Mouse (Mus musculus) forebrain, embryonic 15.5 days (tissue): ENCODE measurements at regions not wholly inside any gene's neighbourhood (a gene's known extent, or its start where the extent isn't known, plus 50 kb on each side); places are given as distances from the start of the nearest gene placed in this dataset.

Source experiments
- ATAC-seq: fragments of 200-750 bp; cut with Nextera tagmentation; replicated peaks from 2 replicates; pipeline ENCODE4 v1.8.0; 2017; ENCODE audit warnings: mild to moderate bottlenecking, moderate TSS enrichment, moderate library complexity
- H3K27ac ChIP-seq: fragments of 300-500 bp; sonication (generic); replicated peaks from 2 replicates; pipeline ENCODE4 v1.5.1; 2015; ENCODE audit warnings: mild to moderate bottlenecking, inconsistent platforms
- H3K27me3 ChIP-seq: fragments of 300-500 bp; sonication (generic); 2 replicates; pipeline ENCODE4 v1.6.1; 2015; ENCODE audit warnings: inconsistent platforms
- H3K36me3 ChIP-seq: fragments of 300-500 bp; sonication (generic); 2 replicates; pipeline ENCODE4 v1.6.1; 2015; ENCODE audit warnings: mild to moderate bottlenecking, inconsistent platforms
- H3K4me1 ChIP-seq: fragments of 300-500 bp; sonication (generic); 2 replicates; pipeline ENCODE4 v1.6.1; 2015; ENCODE audit warnings: inconsistent platforms
- H3K4me2 ChIP-seq: fragments of 300-500 bp; sonication (generic); replicated peaks from 2 replicates; pipeline ENCODE4 v1.6.1; 2015; ENCODE audit warnings: mild to moderate bottlenecking, inconsistent platforms
- H3K4me3 ChIP-seq: fragments of 300-500 bp; sonication (generic); 2 replicates; pipeline ENCODE4 v1.5.1; 2015; ENCODE audit warnings: mild to moderate bottlenecking, inconsistent platforms
- H3K9ac ChIP-seq: fragments of 300-500 bp; sonication (generic); replicated peaks from 2 replicates; pipeline ENCODE4 v1.6.1; 2015; ENCODE audit warnings: mild to moderate bottlenecking, inconsistent platforms
- H3K9me3 ChIP-seq: fragments of 300-500 bp; sonication (generic); 2 replicates; pipeline ENCODE4 v1.6.1; 2016; ENCODE audit warnings: inconsistent platforms
- WGBS: fragments of 180-500 bp; shearing (Covaris S2); methylation state at CpG from one replicate; pipeline ENCODE4 v1.1.7; 2015; ENCODE audit warnings: mixed read lengths; 5-methylcytosine and 5-hydroxymethylcytosine counted together

DNA sequence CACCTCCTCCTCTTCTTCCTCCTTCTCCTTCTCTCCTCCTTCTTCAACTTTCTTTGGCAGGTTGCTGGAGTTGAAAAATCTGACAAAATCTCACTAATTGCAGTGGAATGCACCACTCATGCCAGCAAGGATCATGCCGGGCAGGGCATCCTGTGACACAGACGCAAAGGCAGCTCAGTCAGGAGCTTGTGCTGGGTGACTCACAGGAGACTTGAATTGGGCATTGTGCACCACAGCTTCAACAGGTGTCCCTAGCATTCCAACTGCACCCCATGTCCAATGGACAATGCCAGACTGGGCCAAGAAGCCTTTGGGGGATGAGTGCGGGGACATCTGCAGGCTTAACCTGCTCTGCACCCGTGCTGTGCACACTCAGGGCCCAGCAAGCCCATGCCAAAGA lies 104.2 kb upstream of the Runx1 start:
- Histone ChIP-seq H3K4me2 (no peak overlapping the region), H3K9ac (no peak overlapping the region), H3K27ac (no peak overlapping the region), H3K4me1 (no peaks in the 10 kb centered on the region), H3K27me3 (no peaks in the 10 kb centered on the region), H3K36me3 (no peaks in the 10 kb centered on the region), H3K4me3 (no peak overlapping the region), H3K9me3 (no peaks in the 10 kb centered on the region)
- WGBS, result 85% methylated on average over 4 of the region's 4 CpGs
- ATAC-seq, result no peak

DNA sequence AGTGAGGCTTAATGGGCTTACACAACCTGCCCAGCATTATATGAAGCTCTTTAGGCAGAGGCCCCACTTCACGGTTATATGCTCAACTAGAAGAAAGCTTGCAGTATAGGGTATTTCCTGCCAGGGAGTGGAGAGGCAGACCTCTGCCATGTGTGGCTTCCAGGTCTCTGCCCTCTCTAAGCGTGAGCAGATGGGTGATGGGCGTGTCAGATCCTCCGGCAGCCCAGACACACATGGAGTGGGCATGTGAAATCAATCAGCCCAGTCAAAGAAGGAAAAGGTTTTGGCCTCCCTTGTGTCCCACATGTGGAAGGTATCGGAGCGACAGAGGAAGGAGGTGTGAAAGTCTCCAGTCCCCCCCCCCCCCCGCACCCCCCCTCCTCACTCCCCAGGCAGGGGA lies 102.3 kb upstream of the Runx1 start:
- no peak for ATAC-seq
- no peaks in the 10 kb centered on the region for H3K4me1 ChIP-seq
- no peaks in the 10 kb centered on the region for H3K9me3 ChIP-seq
- no peak overlapping the region for H3K4me2 ChIP-seq
- no peak overlapping the region for H3K9ac ChIP-seq
- H3K36me3 ChIP-seq, result no peaks in the 10 kb centered on the region
- no peak overlapping the region for H3K27ac ChIP-seq
- H3K27me3 ChIP-seq, result no peaks in the 10 kb centered on the region
- WGBS, result 78% methylated on average over 7 of the region's 7 CpGs
- no peak overlapping the region for H3K4me3 ChIP-seq

DNA sequence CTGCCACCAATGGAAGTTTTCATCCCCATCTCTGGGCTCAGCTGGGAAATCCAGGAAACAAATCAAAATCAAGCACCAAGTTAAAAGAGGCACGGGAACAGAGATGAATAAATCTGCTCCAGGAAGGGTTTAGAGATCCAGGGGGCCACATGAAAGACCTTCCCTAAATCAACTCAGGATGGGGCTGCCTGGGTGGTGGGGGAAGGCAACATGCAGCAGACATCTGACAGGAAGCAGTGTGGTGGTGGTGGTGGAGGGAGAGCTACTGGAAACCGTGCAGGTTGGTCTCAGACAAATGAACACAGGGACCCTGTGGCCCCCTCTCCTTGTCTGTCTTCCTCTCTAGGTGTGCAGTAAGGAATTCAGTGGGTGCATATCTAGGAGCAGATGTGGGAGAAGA lies 101.7 kb upstream of the Runx1 start:
- Histone ChIP-seq H3K36me3 (no peaks in the 10 kb centered on the region), H3K4me3 (no peak overlapping the region), H3K27me3 (no peaks in the 10 kb centered on the region), H3K9ac (no peak overlapping the region), H3K4me2 (no peak overlapping the region), H3K4me1 (no peaks in the 10 kb centered on the region), H3K27ac (no peak overlapping the region), H3K9me3 (no peaks in the 10 kb centered on the region)
- ATAC-seq, result no peak
- 51% methylated on average over 2 of the region's 2 CpGs for WGBS

DNA sequence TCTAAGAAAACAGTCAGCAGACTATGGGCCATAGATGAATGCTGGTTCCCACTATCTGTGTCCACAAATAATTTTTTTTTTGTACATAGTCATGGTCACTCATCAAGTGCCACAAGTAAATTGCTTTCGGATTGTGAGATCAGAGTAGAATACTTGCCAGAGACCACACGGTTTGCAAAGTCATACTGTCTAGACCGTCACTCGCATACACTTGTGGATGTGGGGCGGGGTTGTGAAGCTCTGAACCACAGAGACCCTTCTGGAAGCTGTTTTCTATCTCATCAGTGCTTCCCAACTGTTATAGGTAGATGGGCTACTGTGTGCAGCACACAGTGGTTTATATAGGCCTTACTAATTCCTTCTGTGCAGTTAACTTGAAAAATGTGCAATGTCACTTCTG lies 100.9 kb upstream of the Runx1 start:
- Histone ChIP-seq H3K4me1 (no peaks in the 10 kb centered on the region), H3K27me3 (no peaks in the 10 kb centered on the region), H3K27ac (no peak overlapping the region), H3K36me3 (no peaks in the 10 kb centered on the region), H3K9me3 (no peaks in the 10 kb centered on the region), H3K4me2 (no peak overlapping the region), H3K9ac (no peak overlapping the region), H3K4me3 (no peak overlapping the region)
- WGBS, result 93% methylated on average over 5 of the region's 5 CpGs
- ATAC-seq, result no peak

DNA sequence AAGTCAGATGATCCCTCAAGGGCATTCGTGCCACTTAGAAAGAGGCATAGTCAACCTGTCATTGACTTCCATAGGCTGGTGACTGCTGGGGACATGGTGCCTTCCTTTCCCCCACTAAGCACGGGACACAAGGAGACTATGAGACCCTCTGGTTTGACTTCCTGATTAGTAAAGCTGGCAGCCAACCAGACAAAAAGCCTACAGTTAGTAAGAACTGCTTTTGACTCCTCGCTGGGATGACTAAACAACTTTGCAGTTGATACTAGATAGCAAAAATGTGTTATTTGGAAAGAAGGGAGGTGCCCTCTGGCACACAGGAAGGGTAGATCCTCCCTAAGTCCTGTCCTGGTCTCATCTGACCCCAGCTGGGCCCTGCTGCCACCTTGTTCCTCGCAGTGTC lies 95.0 kb upstream of the Runx1 start:
- no peaks in the 10 kb centered on the region for H3K9me3 ChIP-seq
- H3K9ac ChIP-seq, result no peak overlapping the region
- no peak overlapping the region for H3K4me3 ChIP-seq
- no peak overlapping the region for H3K4me2 ChIP-seq
- WGBS, result 92% methylated on average over 4 of the region's 4 CpGs
- H3K27me3 ChIP-seq, result no peaks in the 10 kb centered on the region
- ATAC-seq, result no peak
- no peaks in the 10 kb centered on the region for H3K4me1 ChIP-seq
- H3K36me3 ChIP-seq, result no peaks in the 10 kb centered on the region
- no peak overlapping the region for H3K27ac ChIP-seq

DNA sequence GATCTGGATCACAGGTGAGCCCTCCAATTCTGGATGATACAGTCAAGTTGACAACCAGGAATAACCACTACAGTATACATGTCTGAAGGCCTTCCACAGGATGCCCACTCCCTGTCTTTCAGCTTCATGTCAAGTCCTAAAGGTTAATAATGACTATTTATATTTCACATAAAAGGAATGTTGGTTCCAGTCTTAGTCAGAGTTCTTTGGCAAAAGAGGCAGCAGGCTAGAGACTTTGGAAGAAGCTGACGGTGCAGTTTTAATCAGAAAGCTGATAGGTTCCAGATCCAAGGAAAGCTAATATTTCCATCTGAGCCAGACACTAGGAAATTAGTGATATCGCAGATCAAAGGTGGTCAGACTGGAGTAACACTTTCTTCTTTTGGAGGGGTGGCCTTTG lies 91.4 kb upstream of the Runx1 start:
- Histone ChIP-seq H3K27me3 (no peaks in the 10 kb centered on the region), H3K27ac (no peak overlapping the region), H3K9me3 (no peaks in the 10 kb centered on the region), H3K4me3 (no peak overlapping the region), H3K9ac (no peak overlapping the region), H3K4me1 (no peaks in the 10 kb centered on the region), H3K4me2 (no peak overlapping the region), H3K36me3 (no peaks in the 10 kb centered on the region)
- ATAC-seq, result no peak
- WGBS, result 96% methylated on average over 2 of the region's 2 CpGs

DNA sequence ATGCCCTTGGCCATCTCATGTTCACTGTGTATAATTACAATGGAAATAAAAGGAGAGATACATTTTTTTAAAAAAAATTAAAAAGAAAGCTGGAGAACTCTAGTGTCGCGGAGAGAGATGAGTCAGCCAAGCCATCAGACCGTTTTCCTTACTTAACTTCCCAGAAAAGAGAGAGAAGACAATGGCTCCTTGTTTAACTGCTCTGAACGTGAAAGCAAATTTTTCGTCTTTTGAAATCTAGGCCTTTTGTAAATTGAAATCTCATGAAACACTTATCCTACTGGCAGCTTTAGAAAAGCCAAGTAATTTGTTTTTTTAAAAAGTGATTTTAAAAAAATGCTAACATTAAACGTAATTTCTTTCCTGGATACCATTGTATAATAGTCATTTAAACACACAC lies 89.7 kb upstream of the Runx1 start:
- no peak for ATAC-seq
- Histone ChIP-seq H3K4me3 (no peak overlapping the region), H3K36me3 (no peaks in the 10 kb centered on the region), H3K4me2 (no peak overlapping the region), H3K9me3 (no peaks in the 10 kb centered on the region), H3K27me3 (no peaks in the 10 kb centered on the region), H3K9ac (no peak overlapping the region), H3K4me1 (no peaks in the 10 kb centered on the region), H3K27ac (no peak overlapping the region)
- 46% methylated on average over 6 of the region's 6 CpGs for WGBS

DNA sequence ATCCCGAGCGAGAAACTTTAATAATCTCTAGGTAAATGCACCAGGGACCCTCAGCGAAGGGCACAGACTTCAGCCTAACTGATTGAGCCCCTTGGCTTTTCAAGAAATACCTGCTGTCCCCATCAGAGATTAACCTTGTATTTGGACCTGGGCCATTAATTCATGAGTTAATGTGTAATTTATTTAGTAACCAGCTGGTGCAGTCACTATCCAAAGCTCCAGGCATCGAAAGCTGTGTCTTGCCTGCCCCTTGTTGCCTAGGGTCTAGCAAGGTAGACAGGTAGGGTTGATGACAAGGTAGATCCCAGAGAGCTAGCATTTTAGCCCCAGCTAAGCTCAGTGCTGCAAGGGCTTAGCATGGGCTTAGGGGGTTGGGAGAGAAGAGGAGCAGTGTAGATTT lies 80.9 kb upstream of the Runx1 start:
- WGBS, result 79% methylated on average over 4 of the region's 4 CpGs
- no peak overlapping the region for H3K4me3 ChIP-seq
- no peak overlapping the region for H3K27ac ChIP-seq
- no peaks in the 10 kb centered on the region for H3K27me3 ChIP-seq
- no peak overlapping the region for H3K4me2 ChIP-seq
- no peak for ATAC-seq
- no peak overlapping the region for H3K9ac ChIP-seq
- H3K4me1 ChIP-seq, result 0 out of 2 replicates have a peak, but pooled peaks cover 3% of the 10 kb centered on the region
- no peaks in the 10 kb centered on the region for H3K9me3 ChIP-seq
- H3K36me3 ChIP-seq, result no peaks in the 10 kb centered on the region

DNA sequence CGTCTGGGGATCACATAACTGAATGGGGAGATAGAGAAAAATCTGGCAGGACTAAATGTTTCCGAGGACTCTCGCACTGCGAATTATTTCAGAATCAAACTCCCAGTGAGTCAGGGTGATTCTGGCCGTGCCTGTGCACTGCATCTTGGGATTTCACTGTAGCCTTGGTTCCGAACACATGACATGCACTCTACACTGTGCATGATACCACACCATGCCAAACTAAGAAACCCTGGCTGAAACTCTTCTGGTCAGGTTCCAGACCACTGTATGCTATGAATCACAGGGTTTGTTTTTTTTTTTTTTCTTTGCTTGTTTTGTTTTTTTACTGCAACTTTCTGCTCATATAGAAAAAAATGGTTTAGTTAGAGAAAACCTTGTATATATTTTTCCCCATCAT lies 79.7 kb upstream of the Runx1 start:
- Histone ChIP-seq H3K4me3 (no peak overlapping the region), H3K9me3 (no peaks in the 10 kb centered on the region), H3K27me3 (no peaks in the 10 kb centered on the region), H3K27ac (no peak overlapping the region), H3K4me1 (0 out of 2 replicates have a peak, but pooled peaks cover 3% of the 10 kb centered on the region), H3K9ac (no peak overlapping the region), H3K4me2 (no peak overlapping the region), H3K36me3 (no peaks in the 10 kb centered on the region)
- 91% methylated on average over 6 of the region's 6 CpGs for WGBS
- no peak for ATAC-seq

DNA sequence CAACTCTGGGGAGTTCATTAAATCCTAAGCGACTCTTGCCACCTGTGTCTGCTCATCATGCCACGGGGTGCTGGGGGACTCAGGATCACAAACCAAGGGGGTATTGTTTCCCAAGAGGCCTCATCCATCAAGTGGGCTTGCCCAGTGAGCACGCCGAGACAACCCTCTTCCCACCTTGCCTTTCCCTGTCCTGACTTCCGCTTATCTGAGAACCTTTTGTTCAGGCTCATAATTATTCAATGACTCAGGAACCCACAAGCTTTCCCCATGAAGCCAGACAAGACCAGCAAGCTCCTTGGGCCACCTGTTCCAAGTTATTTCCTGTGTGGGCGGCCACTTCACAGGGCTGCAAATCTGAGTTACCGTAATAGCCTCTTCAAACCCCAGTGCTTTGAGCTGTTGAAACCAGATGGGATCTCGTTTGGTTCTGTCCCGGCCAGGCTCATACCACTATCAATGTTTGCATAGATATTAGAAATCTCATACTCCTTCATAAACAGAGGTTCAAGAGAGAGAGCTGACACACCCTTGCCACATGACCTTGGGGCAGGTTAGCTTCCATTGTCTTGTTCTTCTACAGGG lies 78.0 kb upstream of the Runx1 start:
- H3K36me3 ChIP-seq, result no peaks in the 10 kb centered on the region
- H3K4me1 ChIP-seq, result 0 out of 2 replicates have a peak, but pooled peaks cover 3% of the 10 kb centered on the region
- H3K4me3 ChIP-seq, result no peak overlapping the region
- H3K27me3 ChIP-seq, result no peaks in the 10 kb centered on the region
- no peak for ATAC-seq
- no peak overlapping the region for H3K9ac ChIP-seq
- H3K27ac ChIP-seq, result no peak overlapping the region
- no peaks in the 10 kb centered on the region for H3K9me3 ChIP-seq
- H3K4me2 ChIP-seq, result no peak overlapping the region
- 78% methylated on average over 9 of the region's 9 CpGs for WGBS

DNA sequence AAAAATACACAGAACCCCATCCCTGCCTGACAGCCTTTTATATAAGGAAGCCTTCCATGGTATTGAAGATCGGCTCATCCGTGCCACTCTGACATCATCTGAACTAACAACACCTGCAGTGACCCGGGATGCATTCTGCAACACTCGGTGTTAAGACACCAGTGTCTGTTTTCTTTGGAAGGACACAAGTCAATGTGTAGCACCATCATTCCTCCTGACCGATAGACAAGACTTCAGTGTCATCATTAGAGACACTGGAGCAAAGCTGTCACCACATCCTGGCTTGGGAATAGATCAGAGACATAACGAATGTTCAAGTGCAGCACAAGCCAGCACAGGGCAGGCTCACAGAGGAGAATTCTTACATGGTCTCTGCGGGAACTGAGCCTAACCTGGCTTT lies 77.5 kb upstream of the Runx1 start:
- no peak overlapping the region for H3K27ac ChIP-seq
- H3K9me3 ChIP-seq, result no peaks in the 10 kb centered on the region
- ATAC-seq, result no peak
- no peaks in the 10 kb centered on the region for H3K27me3 ChIP-seq
- H3K9ac ChIP-seq, result no peak overlapping the region
- WGBS, result 88% methylated on average over 7 of the region's 7 CpGs
- H3K36me3 ChIP-seq, result no peaks in the 10 kb centered on the region
- 0 out of 2 replicates have a peak, but pooled peaks cover 3% of the 10 kb centered on the region for H3K4me1 ChIP-seq
- H3K4me3 ChIP-seq, result no peak overlapping the region
- H3K4me2 ChIP-seq, result no peak overlapping the region

DNA sequence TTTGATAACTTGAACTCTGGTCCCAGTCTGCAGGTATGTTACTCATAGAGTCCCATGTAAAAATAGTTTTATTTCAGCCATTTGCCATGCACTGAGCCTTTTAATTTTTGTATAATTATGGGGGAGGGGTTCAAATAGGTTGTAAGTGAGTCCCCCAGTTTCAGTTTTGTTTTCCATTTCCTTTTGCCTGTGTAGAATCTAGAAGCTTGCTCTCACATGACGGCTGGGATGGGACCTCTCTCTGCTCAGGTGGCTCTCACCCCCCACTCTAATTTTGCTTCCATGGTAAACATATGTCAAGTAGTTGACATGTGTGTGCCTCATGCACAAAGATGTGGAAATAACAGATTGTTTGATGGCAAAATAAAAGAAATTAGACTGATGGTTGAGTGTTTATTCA lies 73.8 kb upstream of the Runx1 start:
- ATAC-seq, result no peak
- 77% methylated on average over 1 of the region's 1 CpGs for WGBS
- no peak overlapping the region for H3K4me3 ChIP-seq

DNA sequence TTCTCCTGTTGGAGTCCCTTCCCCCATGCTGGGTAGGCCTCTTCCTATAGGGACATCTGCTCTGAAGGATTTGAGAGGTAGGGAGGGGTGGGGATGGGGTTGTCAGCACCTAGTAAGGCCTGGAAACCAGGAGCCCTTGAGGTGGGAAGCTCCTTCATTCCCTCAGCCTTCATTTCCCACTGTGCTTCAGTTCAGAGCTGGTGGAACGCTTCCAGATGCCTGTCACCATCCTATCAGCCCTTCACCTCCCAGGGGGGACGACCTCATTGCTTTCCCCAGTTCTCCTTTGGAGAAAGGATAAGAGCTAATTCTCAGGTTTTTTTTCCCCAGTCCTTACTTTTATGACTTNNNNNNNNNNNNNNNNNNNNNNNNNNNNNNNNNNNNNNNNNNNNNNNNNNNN lies 65.8 kb upstream of the Runx1 start:
- no peaks in the 10 kb centered on the region for H3K36me3 ChIP-seq
- H3K9ac ChIP-seq, result no peak overlapping the region
- 64% methylated on average over 2 of the region's 2 CpGs for WGBS
- H3K27me3 ChIP-seq, result no peaks in the 10 kb centered on the region
- H3K4me3 ChIP-seq, result no peak overlapping the region
- no peak overlapping the region for H3K4me2 ChIP-seq
- ATAC-seq, result no peak
- H3K4me1 ChIP-seq, result no peaks in the 10 kb centered on the region
- H3K27ac ChIP-seq, result no peak overlapping the region
- no peaks in the 10 kb centered on the region for H3K9me3 ChIP-seq

More for the DNA sequence above, 73.8 kb upstream of the Runx1 start:
- Histone ChIP-seq H3K9me3 (no peaks in the 10 kb centered on the region), H3K27ac (no peak overlapping the region), H3K4me2 (no peak overlapping the region), H3K27me3 (no peaks in the 10 kb centered on the region), H3K9ac (no peak overlapping the region), H3K36me3 (no peaks in the 10 kb centered on the region), H3K4me1 (no peaks in the 10 kb centered on the region)
